Mouse (Mus musculus): ENCODE data around the gene Fam234b. TPM values are rescaled to one million over a fixed set of nuclear protein-coding genes. Genes with fewer than 3 reads are reported as not detected.

The Fam234b gene
- polyA plus RNA-seq, 1 experiment from 2014 or later, result 17.1 TPM

GRCm38 (mm10) chr6:135203737-135204136 is 6.0 kb downstream of the Fam234b start:
- WGBS (ENCODE audit: insufficient replicate concordance), result 73% methylated on average over 6 of the region's 6 CpGs
- Histone ChIP-seq H3K4me2 (ENCODE audit: low read depth, low read length) (no peak overlapping the region), H3K4me3 (ENCODE audit: low read depth, low read length) (no peak overlapping the region), H3K9ac (replicated peaks) (no peak overlapping the region), H3K27ac (ENCODE audit: low read depth) (no peak overlapping the region), H3K9me3 (ENCODE audit: low read length) (no peaks in the 10 kb centered on the region), H3K27me3 (ENCODE audit: insufficient read depth, low read length) (no peaks in the 10 kb centered on the region), H3K36me3 (replicated peaks; ENCODE audit: insufficient read depth, low read length) (no peaks in the 10 kb centered on the region), H3K4me1 (ENCODE audit: insufficient read depth) (peaks cover 32% of the 10 kb centered on the region)
- DNase-seq (no peak), ATAC-seq (no peak)
- no peak for TF ChIP-seq EP300 (IDR thresholded peaks at IDR 0.05; ENCODE audit: low read depth)
- TF ChIP-seq CTCF (IDR thresholded peaks at IDR 0.05; ENCODE audit: low read depth), result no peak

- H3K4me1 ChIP-seq (ENCODE audit: insufficient read depth), result peaks cover 29% of the 10 kb centered on the region
- H3K4me2 ChIP-seq (ENCODE audit: low read depth, low read length), result peak overlapping the region; percentile 26
- H3K9ac ChIP-seq (replicated peaks), result no peak overlapping the region
- no peak overlapping the region for H3K4me3 ChIP-seq (ENCODE audit: low read depth, low read length)
- no peaks in the 10 kb centered on the region for H3K27me3 ChIP-seq (ENCODE audit: insufficient read depth, low read length)
- H3K36me3 ChIP-seq (replicated peaks; ENCODE audit: insufficient read depth, low read length), result peaks cover 3% of the 10 kb centered on the region; the same call in 1 of the 2 replicates
- no peak for ATAC-seq
- H3K27ac ChIP-seq (ENCODE audit: low read depth), result peak overlapping the region; percentile 48; the same call in 1 of the 2 replicates
- 47% methylated on average over 4 of the region's 4 CpGs for WGBS (ENCODE audit: insufficient replicate concordance)
- DNase-seq, result no peak
- TF ChIP-seq EP300 (IDR thresholded peaks at IDR 0.05; ENCODE audit: low read depth) (no peak), CTCF (IDR thresholded peaks at IDR 0.05; ENCODE audit: low read depth) (no peak)
- H3K9me3 ChIP-seq (ENCODE audit: low read length), result no peaks in the 10 kb centered on the region
These were observed 7.1 kb downstream of the Fam234b start for GRCm38 (mm10) chr6:135204869-135205268.

DNA sequence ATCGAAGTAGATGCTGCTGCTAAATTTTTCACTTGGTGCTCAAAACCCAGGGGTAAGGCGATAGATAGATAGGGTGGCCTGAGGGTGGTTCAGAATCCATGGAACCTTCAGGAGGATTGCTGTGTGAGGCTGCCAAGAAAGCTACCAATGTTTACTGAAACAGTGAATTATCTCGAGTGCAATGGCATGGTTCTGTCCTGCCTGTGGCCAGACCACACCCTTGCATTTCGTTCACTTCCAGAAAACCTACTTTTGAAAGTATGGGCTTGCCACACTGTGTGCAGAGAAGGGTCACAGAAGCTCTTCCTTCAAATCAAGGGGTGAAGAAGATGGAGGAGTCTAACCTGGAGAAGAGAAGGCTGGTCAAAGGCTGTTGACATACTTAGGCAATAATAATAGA is 8.0 kb downstream of the Fam234b start:
- no peak overlapping the region for H3K9ac ChIP-seq (replicated peaks)
- peak overlapping the region; percentile 26 for H3K4me2 ChIP-seq (ENCODE audit: low read depth, low read length)
- DNase-seq, result no peak
- no peak overlapping the region for H3K4me3 ChIP-seq (ENCODE audit: low read depth, low read length)
- H3K27ac ChIP-seq (ENCODE audit: low read depth), result 0 out of 2 replicates have a peak overlapping the region, but pooled peaks have one; percentile 6
- no peaks in the 10 kb centered on the region for H3K9me3 ChIP-seq (ENCODE audit: low read length)
- peak; percentile 38 for ATAC-seq
- WGBS (ENCODE audit: insufficient replicate concordance), result 50% methylated on average over 4 of the region's 4 CpGs
- H3K4me1 ChIP-seq (ENCODE audit: insufficient read depth), result peaks cover 22% of the 10 kb centered on the region; the same call in 1 of the 2 replicates
- TF ChIP-seq EP300 (IDR thresholded peaks at IDR 0.05; ENCODE audit: low read depth), result no peak
- TF ChIP-seq CTCF (IDR thresholded peaks at IDR 0.05; ENCODE audit: low read depth), result no peak
- no peaks in the 10 kb centered on the region for H3K27me3 ChIP-seq (ENCODE audit: insufficient read depth, low read length)
- H3K36me3 ChIP-seq (replicated peaks; ENCODE audit: insufficient read depth, low read length), result peaks cover 5% of the 10 kb centered on the region; the same call in 1 of the 2 replicates

DNA sequence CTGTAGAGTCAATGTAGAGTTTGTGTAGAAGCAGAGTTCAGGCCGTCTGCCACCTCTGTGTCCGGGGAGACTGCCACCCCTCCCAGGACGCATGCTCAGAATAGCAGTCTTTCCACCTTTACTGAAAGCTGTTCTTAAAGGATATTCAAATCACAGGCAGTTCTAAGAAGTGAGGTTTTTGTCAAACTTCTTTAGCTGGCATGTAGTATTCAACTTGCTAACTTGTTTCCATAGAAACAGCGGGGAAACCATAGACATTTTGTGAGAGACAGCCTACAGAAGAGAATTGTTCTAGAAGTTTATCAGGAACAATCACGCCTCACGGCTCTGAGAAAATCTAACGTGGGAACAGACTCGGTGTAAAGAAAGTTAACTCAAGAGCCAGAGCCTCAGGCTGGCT is 9.1 kb downstream of the Fam234b start:
- peaks cover 16% of the 10 kb centered on the region; the same call in 1 of the 2 replicates for H3K4me1 ChIP-seq (ENCODE audit: insufficient read depth)
- H3K4me3 ChIP-seq (ENCODE audit: low read depth, low read length), result no peak overlapping the region
- ATAC-seq, result no peak
- no peaks in the 10 kb centered on the region for H3K27me3 ChIP-seq (ENCODE audit: insufficient read depth, low read length)
- no peak for TF ChIP-seq EP300 (IDR thresholded peaks at IDR 0.05; ENCODE audit: low read depth)
- no peak for DNase-seq
- no peak overlapping the region for H3K9ac ChIP-seq (replicated peaks)
- H3K9me3 ChIP-seq (ENCODE audit: low read length), result no peaks in the 10 kb centered on the region
- peaks cover 5% of the 10 kb centered on the region; the same call in 1 of the 2 replicates for H3K36me3 ChIP-seq (replicated peaks; ENCODE audit: insufficient read depth, low read length)
- H3K4me2 ChIP-seq (ENCODE audit: low read depth, low read length), result no peak overlapping the region
- H3K27ac ChIP-seq (ENCODE audit: low read depth), result no peak overlapping the region
- WGBS (ENCODE audit: insufficient replicate concordance), result 81% methylated on average over 8 of the region's 8 CpGs

- no peaks in the 10 kb centered on the region for H3K27me3 ChIP-seq (ENCODE audit: insufficient read depth, low read length)
- no peak for ATAC-seq
- WGBS (ENCODE audit: insufficient replicate concordance), result 61% methylated on average over 7 of the region's 7 CpGs
- DNase-seq, result no peak
- H3K4me3 ChIP-seq (ENCODE audit: low read depth, low read length), result no peak overlapping the region
- peaks cover under 1% of the 10 kb centered on the region; the same call in 1 of the 2 replicates for H3K4me1 ChIP-seq (ENCODE audit: insufficient read depth)
- peaks cover 18% of the 10 kb centered on the region; the same call in 1 of the 2 replicates for H3K36me3 ChIP-seq (replicated peaks; ENCODE audit: insufficient read depth, low read length)
- H3K4me2 ChIP-seq (ENCODE audit: low read depth, low read length), result no peak overlapping the region
- no peak overlapping the region for H3K27ac ChIP-seq (ENCODE audit: low read depth)
- H3K9me3 ChIP-seq (ENCODE audit: low read length), result no peaks in the 10 kb centered on the region
- H3K9ac ChIP-seq (replicated peaks), result no peak overlapping the region
- TF ChIP-seq EP300 (IDR thresholded peaks at IDR 0.05; ENCODE audit: low read depth) (no peak), CTCF (IDR thresholded peaks at IDR 0.05; ENCODE audit: low read depth) (no peak)
These were observed 13.4 kb downstream of the Fam234b start for GRCm38 (mm10) chr6:135211169-135211568.

DNA sequence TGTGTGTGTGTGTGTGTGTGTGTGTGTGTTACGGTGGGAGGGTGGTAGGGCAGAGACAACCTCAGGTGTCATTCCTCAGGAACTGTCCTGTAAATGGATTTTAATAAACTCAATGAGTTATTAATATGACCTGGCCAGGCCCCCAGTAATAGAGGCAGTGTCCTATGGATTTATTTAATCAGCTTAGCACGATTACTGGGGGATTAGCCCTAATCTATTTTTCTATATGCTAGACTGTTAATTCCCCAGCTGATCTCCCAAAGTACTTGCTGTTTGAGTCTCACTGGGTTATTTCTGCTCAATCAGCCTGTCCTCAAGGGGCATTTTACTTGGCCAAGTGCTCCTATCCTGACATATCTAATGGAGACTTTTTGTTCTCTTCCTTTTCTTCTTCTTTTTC is 14.9 kb downstream of the Fam234b start:
- no peaks in the 10 kb centered on the region for H3K27me3 ChIP-seq (ENCODE audit: insufficient read depth, low read length)
- WGBS (ENCODE audit: insufficient replicate concordance), result 69% methylated on average over 2 of the region's 2 CpGs
- no peak for TF ChIP-seq EP300 (IDR thresholded peaks at IDR 0.05; ENCODE audit: low read depth)
- no peak for TF ChIP-seq CTCF (IDR thresholded peaks at IDR 0.05; ENCODE audit: low read depth)
- DNase-seq (no peak), ATAC-seq (no peak)
- H3K4me3 ChIP-seq (ENCODE audit: low read depth, low read length), result no peak overlapping the region
- H3K36me3 ChIP-seq (replicated peaks; ENCODE audit: insufficient read depth, low read length), result peaks cover 24% of the 10 kb centered on the region; the same call in 1 of the 2 replicates
- H3K9me3 ChIP-seq (ENCODE audit: low read length), result no peaks in the 10 kb centered on the region
- H3K4me1 ChIP-seq (ENCODE audit: insufficient read depth), result no peaks in the 10 kb centered on the region
- no peak overlapping the region for H3K9ac ChIP-seq (replicated peaks)
- no peak overlapping the region for H3K27ac ChIP-seq (ENCODE audit: low read depth)
- H3K4me2 ChIP-seq (ENCODE audit: low read depth, low read length), result no peak overlapping the region

Measured in liver, postnatal 0 days (tissue).